Mouse (Mus musculus) intestine, embryonic 14.5 days (tissue): Measurements from ENCODE around the gene Gm11437. TPM values are rescaled to one million over a fixed set of nuclear protein-coding genes. Genes with fewer than 3 reads are reported as not detected.

Source experiments
- ATAC-seq: fragments of 200-750 bp; cut with Nextera tagmentation; replicated peaks from 2 replicates; pipeline ENCODE4 v1.8.0; 2017; ENCODE audit warnings: low read depth, moderate number of reproducible peaks, moderate TSS enrichment, moderate library complexity; ENCODE audit not compliant: low FRiP score, low TSS enrichment
- DNase-seq: peaks from one replicate; pipeline ENCODE4 v3.0.0-alpha.2; 2018; ENCODE audit warnings: low spot score
- H3K27ac ChIP-seq: fragments of 300-500 bp; sonication (generic); 2 replicates; pipeline ENCODE4 v1.5.1; 2014; ENCODE audit warnings: low read depth, mild to moderate bottlenecking, control low read depth
- H3K27me3 ChIP-seq: fragments of 300-500 bp; sonication (generic); replicated peaks from 2 replicates; pipeline ENCODE4 v1.6.1; 2014; ENCODE audit warnings: low read length, control low read depth; ENCODE audit not compliant: control insufficient read depth, insufficient read depth
- H3K36me3 ChIP-seq: fragments of 300-500 bp; sonication (generic); 2 replicates; pipeline ENCODE4 v1.6.1; 2014; ENCODE audit warnings: low read length, control low read depth; ENCODE audit not compliant: control insufficient read depth, insufficient read depth
- H3K4me1 ChIP-seq: fragments of 300-500 bp; sonication (generic); replicated peaks from 2 replicates; pipeline ENCODE4 v1.6.1; 2014; ENCODE audit warnings: low read length, control low read depth, mixed read lengths; ENCODE audit not compliant: control insufficient read depth, insufficient read depth
- H3K4me2 ChIP-seq: fragments of 300-500 bp; sonication (generic); 2 replicates; pipeline ENCODE4 v1.6.1; 2014; ENCODE audit warnings: low read length
- H3K4me3 ChIP-seq: fragments of 300-500 bp; sonication (generic); 2 replicates; pipeline ENCODE4 v1.5.1; 2014; ENCODE audit warnings: low read depth, low read length, control low read depth, mixed read lengths
- H3K9ac ChIP-seq: fragments of 300-500 bp; sonication (generic); 2 replicates; pipeline ENCODE4 v1.6.1; 2014; ENCODE audit warnings: mild to moderate bottlenecking, low read length
- H3K9me3 ChIP-seq: fragments of 300-500 bp; sonication (generic); 2 replicates; pipeline ENCODE4 v1.6.1; 2016; ENCODE audit warnings: low read length, control low read depth; ENCODE audit not compliant: control insufficient read depth
- WGBS: fragments of 180-500 bp; shearing (Covaris S2); extraction: QIAGEN DNeasy Blood & Tissue Kit; methylation state at CpG from one replicate; pipeline ENCODE4 v1.1.7; 2014; 5-methylcytosine and 5-hydroxymethylcytosine counted together
- polyA plus RNA-seq: library from polyadenylated mRNA; unstranded; fragments of >200 nt; fragmentation: Nextera tagmentation; extraction: Ambion mirVana; gene quantifications from 2 replicates; pipeline ENCODE4 v1.2.1, GENCODE M21; 2014

Gene Gm11437
- polyA plus RNA-seq: 0.15 TPM in 2 replicates

GRCm38 (mm10) chr11:84167046-84167526, at the start of gene Gm11437:
Gene Gm11437 (minus strand): TSS chr11:84167476.
- no peak for ATAC-seq
- Histone ChIP-seq H3K36me3 (no peaks in the 10 kb centered on the region), H3K4me2 (no peak within 1 kb of the TSS), H3K9me3 (no peaks in the 10 kb centered on the region), H3K4me1 (no peaks in the 10 kb centered on the region), H3K27ac (no peak within 1 kb of the TSS), H3K27me3 (no peaks in the 10 kb centered on the region), H3K9ac (no peak within 1 kb of the TSS), H3K4me3 (no peak within 1 kb of the TSS)
- DNase-seq: no peak
- WGBS: 74% methylated on average over 5 of the region's 5 CpGs

- Histone ChIP-seq H3K27me3 (no peaks in the 10 kb centered on the region), H3K4me2 (no peak overlapping the region), H3K4me1 (no peaks in the 10 kb centered on the region), H3K27ac (no peak overlapping the region), H3K36me3 (peaks cover 4% of the 10 kb centered on the region; the same call in 1 of the 2 replicates), H3K9me3 (no peaks in the 10 kb centered on the region), H3K4me3 (no peak overlapping the region), H3K9ac (no peak overlapping the region)
- no peak for ATAC-seq
- WGBS: 94% methylated on average over 6 of the region's 6 CpGs
- DNase-seq: no peak
These were observed 43.6 kb upstream of the Gm11437 start for GRCm38 (mm10) chr11:84210876-84211275.

GRCm38 (mm10) chr11:84205776-84206175, 38.5 kb upstream of the Gm11437 start:
- 71% methylated on average over 4 of the region's 4 CpGs for WGBS
- Histone ChIP-seq H3K36me3 (no peaks in the 10 kb centered on the region), H3K4me2 (no peak overlapping the region), H3K27ac (no peak overlapping the region), H3K4me3 (no peak overlapping the region), H3K9ac (no peak overlapping the region), H3K4me1 (no peaks in the 10 kb centered on the region), H3K9me3 (no peaks in the 10 kb centered on the region), H3K27me3 (no peaks in the 10 kb centered on the region)
- no peak for DNase-seq
- no peak for ATAC-seq

- no peak overlapping the region for H3K27ac ChIP-seq
- peaks cover 18% of the 10 kb centered on the region for H3K36me3 ChIP-seq
- H3K4me1 ChIP-seq: no peaks in the 10 kb centered on the region
- H3K4me2 ChIP-seq: no peak overlapping the region
- H3K9ac ChIP-seq: no peak overlapping the region
- ATAC-seq (no peak), DNase-seq (no peak)
- H3K9me3 ChIP-seq: no peaks in the 10 kb centered on the region
- H3K27me3 ChIP-seq: no peaks in the 10 kb centered on the region
- 95% methylated on average over 3 of the region's 3 CpGs for WGBS
- H3K4me3 ChIP-seq: no peak overlapping the region
These were observed 30.5 kb upstream of the Gm11437 start for GRCm38 (mm10) chr11:84197607-84198402.

GRCm38 (mm10) chr11:84194751-84195150, 27.5 kb upstream of the Gm11437 start:
- DNase-seq: no peak
- 88% methylated on average over 3 of the region's 3 CpGs for WGBS
- peaks cover 18% of the 10 kb centered on the region for H3K36me3 ChIP-seq
- no peak overlapping the region for H3K27ac ChIP-seq
- ATAC-seq: no peak
- no peaks in the 10 kb centered on the region for H3K27me3 ChIP-seq
- no peak overlapping the region for H3K4me2 ChIP-seq
- no peak overlapping the region for H3K4me3 ChIP-seq
- H3K4me1 ChIP-seq: no peaks in the 10 kb centered on the region
- H3K9ac ChIP-seq: no peak overlapping the region
- no peaks in the 10 kb centered on the region for H3K9me3 ChIP-seq

- no peak for ATAC-seq
- Histone ChIP-seq H3K36me3 (peaks cover 18% of the 10 kb centered on the region), H3K27me3 (no peaks in the 10 kb centered on the region), H3K4me1 (no peaks in the 10 kb centered on the region), H3K9ac (no peak overlapping the region), H3K9me3 (no peaks in the 10 kb centered on the region), H3K4me3 (no peak overlapping the region), H3K4me2 (no peak overlapping the region), H3K27ac (no peak overlapping the region)
- WGBS: 80% methylated on average over 10 of the region's 10 CpGs
- DNase-seq: no peak
These were observed 26.0 kb upstream of the Gm11437 start for GRCm38 (mm10) chr11:84193249-84193648.

- Histone ChIP-seq H3K9me3 (no peaks in the 10 kb centered on the region), H3K4me2 (no peak overlapping the region), H3K4me3 (no peak overlapping the region), H3K4me1 (no peaks in the 10 kb centered on the region), H3K36me3 (peaks cover 7% of the 10 kb centered on the region), H3K27me3 (no peaks in the 10 kb centered on the region), H3K9ac (no peak overlapping the region), H3K27ac (no peak overlapping the region)
- ATAC-seq (no peak), DNase-seq (no peak)
- WGBS: 92% methylated on average over 8 of the region's 8 CpGs
These were observed 23.4 kb upstream of the Gm11437 start for GRCm38 (mm10) chr11:84190581-84191233.

- Histone ChIP-seq H3K27ac (no peak overlapping the region), H3K4me1 (no peaks in the 10 kb centered on the region), H3K36me3 (no peaks in the 10 kb centered on the region), H3K9me3 (no peaks in the 10 kb centered on the region), H3K9ac (no peak overlapping the region), H3K27me3 (no peaks in the 10 kb centered on the region), H3K4me3 (no peak overlapping the region), H3K4me2 (no peak overlapping the region)
- ATAC-seq: no peak
- no peak for DNase-seq
- WGBS: 88% methylated on average over 3 of the region's 3 CpGs
These were observed 21.3 kb upstream of the Gm11437 start for GRCm38 (mm10) chr11:84188530-84188929.
